Mouse (Mus musculus) erythroblast, adult 5-6 weeks (primary cell): ENCODE measurements around the gene Gck. TPM values are rescaled to one million over a fixed set of nuclear protein-coding genes. Genes with fewer than 3 reads are reported as not detected.

ENCODE experiments used
- ATAC-seq: replicated peaks from 2 replicates; pipeline ENCODE4 v1.8.0; 2016; ENCODE audit warnings: moderate number of reproducible peaks, mild to moderate bottlenecking, moderate TSS enrichment, inconsistent platforms; ENCODE audit not compliant: poor library complexity, low FRiP score, severe bottlenecking
- total RNA-seq, 2 experiments: library from RNA; stranded (forward) in 1 of 2; stranded (reverse) in 1 of 2; fragments of 150-400 nt in 1 of 2; fragments of 200-764, 138-1000 nt in 1 of 2; gene quantifications; 2 replicates each; pipeline versions ENCODE4 v1.2.3 to v1.2.4; 2015 to 2017; ENCODE audit warnings: low replicate concordance in 2 of 2

Gck gene
- total RNA-seq, 2 experiments from 2014 or later: not detected

DNA sequence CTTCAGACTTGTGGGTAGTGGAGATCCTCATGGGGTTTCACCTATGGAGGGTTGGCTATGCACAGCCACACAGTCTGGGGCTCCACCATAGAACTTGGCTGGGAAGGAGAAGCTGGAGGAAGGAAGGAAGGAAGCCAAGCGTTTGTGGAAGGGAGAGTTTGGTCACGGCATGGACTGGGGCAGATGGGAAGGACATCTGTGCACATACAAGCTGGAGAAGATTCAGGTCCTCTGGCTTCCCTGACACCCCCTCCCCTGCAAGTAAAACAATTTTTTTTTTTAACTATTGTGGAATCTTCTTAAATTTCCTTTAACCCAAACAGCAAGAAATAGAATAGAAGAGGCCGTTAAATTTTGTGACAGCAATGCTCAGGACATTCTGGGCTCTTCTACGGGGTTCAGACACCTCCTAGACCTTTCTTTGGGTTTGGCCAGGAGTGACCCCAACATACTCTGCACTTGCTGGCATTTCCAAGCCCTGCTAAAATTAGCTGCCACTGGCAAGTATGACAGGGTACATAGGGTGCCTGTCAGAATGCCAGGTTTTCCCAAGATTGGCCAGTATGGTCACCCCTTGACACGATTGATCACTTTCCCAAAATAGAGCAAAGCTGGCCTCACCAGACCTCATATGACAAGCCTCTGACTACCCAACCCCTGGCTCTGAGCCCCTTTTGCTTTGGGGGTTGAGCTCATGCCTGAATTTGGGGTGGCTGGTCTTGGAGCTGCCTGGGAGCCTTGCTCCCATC lies 34.3 kb downstream of the Gck start:
- no peak for ATAC-seq

DNA sequence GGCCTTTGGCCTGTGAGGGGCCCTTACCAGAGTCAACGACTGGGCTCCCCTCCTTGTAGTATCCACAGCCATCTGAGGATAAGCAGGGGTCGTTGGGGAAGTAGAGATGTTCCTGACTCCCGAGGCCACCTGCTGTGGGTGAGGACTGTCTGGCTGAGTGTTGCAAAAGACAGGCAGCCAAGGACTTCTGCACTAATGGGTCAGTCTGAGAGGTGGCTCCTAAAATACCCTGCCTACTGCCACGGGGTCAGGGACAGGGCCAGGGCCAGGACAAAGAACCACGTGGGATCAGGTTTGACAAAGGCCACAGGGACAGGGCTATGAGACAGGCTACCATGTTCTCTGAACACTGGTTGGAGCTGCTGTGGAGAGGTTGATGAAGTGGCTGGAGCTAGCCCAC lies 34.9 kb downstream of the Gck start:
- no peak for ATAC-seq

DNA sequence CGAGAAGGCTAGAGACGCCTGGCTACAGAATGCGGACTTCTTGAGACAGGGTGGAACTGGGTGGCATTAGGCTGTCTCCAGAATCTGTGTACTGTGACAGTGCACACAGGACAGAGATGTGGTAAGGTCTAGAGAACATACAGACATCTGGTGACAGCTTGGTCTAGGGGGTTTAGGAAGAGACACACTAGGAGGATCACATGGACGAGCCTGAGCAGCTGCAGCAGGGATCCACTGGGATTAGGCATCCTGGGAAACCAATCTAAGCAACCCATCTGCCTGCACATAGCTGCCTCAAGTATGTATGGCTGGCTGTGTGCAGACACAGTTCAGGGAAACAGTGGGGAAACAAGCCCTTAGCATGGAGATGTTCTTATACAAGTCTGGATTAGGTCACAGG lies 35.9 kb downstream of the Gck start:
- no peak for ATAC-seq

DNA sequence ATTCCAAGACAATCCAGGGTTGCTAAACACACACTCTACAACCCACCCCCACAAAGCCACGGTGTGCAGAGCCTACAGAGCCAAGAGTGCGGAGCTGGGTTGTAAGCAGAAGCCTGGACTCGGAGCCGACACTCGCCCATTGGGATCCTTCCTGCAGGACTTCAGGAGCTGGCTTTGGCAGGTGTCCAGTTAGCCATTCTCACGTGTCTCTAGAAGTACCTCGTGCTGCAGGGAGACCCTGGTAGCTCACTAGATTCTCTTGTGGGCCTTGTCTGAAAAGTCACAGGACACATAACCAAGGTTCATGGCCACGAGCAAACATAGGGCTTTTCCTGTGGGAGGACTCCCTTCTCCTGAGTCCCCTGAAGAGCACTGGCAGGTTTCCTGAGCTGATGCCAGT lies 36.6 kb downstream of the Gck start:
- ATAC-seq: no peak

DNA sequence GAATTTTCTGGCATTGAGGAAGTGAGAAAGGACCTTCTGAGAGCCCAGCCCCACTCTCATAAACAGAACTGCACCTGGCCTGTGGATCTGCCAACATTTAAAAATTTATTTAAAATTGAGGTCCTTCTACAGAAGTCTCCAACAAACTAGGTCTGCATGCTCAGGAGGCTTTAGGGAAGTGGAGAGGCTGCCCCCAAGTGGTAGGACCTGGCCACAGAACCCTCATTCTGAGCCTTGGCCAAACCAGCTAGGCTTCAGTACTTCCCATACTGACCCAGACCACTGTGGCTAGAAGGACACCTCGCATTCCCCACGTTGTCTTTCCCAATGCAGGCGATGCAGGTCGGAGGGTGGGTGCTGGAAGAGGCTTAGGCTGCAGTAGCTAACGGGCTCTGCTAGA lies 37.2 kb downstream of the Gck start:
- no peak for ATAC-seq

DNA sequence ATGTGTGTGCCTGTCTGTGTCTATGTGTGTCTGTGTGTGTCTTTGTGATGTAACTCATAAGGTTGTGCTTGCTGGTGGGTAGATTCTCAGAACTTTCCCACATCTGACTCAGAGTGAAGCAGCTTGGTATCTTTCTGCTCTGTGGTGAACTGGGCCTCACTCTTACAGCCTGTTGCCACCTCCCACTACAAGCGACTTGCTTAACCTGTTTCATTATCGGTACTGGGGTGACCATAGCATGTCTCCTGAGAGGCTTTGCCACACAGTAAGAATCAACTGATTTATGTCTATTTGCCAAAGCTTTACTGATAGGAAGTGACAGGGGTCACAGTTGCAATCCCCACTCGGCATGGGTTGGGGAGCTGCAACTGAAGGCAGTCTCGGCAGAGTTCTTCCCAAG lies 41.2 kb downstream of the Gck start:
- ATAC-seq: no peak

DNA sequence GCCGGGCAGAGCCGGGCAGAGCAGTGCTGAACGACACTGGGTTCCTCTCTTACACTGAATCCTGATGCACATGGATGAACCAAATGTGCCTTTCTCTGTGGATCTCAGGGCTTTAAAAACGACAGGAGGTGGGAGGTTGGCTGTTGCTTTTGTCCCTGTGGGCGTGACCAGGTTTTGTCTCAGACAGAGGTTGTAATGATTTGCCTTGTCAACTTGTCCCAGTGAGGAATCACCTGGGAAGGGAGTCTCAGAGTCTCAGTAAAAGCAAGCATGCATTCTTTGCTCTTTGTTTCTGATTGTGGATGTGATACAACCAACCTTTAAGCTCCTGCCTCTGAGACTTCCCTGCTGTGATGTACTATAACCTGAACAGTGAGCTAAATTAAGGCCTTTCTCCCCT lies 42.8 kb downstream of the Gck start:
- ATAC-seq: no peak

DNA sequence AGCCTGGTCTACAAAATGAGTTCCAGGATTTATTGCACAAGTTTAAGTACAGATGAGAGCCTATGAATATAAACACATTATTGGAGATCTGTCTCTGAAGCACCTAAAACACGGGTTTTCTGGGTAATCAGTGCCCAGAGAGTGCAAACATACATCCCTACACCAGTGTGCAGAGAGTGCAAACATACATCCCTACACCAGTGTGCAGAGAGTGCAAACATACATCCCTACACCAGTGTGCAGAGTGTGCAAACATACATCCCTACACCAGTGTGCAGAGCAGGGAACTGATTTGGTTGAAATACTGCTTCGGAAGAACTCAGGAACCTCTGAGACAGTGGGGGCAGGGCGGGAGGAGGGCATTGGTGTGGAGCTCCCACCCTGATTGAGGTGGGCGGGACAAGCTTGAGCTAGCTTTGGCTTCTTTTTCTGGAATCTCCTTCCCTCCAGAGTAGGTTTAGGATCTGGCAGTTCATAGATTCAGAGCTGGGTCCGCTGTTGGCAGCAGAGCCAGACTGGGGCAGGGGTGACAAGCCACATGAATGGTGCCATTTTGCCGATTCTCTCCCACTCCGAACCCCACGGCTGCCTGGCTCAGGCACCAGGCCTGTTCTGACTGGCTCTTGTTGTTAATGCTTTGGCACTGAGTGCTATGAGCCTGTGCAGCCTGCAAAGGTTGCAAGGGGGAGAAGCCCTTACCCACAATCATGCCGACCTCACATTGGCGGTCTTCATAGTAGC lies 43.9 kb downstream of the Gck start:
- ATAC-seq: no peak

DNA sequence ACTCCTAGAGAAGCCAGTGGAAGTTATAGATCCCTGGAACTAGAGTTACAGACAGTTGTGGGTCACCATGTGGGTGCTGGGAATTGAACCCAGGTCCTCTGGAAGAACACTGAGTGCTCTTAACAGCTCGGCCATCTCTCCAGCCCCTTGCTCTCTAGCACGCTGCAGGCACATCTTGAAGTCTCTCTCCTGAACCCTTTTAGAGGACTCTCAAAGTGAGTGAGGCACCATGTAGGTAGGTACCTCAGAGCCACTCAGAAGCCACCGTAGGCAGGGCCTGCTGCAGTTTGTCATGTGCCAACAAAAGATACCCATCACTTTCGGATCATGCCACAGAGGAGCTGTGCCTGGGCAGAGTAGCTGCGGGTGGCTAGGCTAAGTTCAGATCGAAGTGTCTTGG lies 45.0 kb downstream of the Gck start:
- no peak for ATAC-seq

DNA sequence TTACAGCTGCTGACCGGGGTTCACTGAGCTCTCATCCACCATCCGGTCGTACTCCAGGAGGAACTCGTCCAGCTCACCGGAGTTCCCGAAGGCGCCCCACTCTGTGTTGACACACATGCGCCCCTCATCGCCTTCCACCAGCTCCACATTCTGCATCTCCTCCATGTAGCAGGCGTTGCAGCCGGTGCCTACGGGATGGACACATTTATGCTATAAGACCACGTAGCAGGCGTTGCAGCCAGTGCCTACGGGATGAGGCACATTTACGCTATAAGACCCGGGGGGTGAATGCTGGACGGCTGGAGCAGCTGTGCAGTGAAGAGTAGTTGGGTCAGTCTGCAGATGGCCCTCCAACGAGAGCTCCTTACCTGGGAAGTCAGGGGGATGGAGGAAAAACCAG lies 45.5 kb downstream of the Gck start:
- ATAC-seq: no peak

DNA sequence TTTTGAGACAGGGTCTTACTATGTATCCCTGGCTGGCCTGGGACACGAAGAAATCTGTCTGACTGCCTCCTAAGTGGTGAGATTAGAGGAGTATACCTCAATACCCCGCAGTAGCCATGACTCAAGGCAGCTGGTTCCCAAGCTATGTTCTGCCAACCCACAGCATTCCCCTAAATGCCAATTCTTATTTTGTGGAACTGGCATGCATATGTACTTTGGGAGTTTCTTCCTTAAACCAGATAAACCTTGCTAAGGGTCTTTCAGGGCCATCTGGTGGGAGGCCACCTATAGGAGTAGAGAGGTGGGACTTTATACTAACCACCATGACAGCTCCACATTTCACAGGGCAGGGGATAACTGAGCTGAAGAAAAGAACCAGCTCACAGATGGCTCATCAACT lies 46.0 kb downstream of the Gck start:
- no peak for ATAC-seq

DNA sequence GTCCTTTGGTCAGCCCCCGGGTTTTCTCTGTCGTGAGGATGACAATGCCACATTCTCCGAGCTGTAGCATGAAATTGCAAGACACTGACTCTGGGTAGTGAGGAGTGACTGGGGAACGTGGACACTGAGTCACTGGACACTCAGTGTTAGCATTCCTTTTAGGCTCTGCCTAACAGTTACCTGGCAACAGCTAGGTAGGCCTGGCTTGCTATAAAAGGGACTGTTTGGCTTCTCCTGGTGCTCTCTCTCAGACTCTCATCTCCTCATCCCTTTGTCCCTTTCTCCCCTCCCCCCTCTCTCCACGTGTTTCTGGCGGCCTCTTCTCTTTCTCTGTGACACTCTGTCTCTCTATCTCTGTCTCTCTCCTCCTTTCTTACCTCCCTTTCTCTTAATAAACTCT lies 47.5 kb downstream of the Gck start:
- no peak for ATAC-seq

DNA sequence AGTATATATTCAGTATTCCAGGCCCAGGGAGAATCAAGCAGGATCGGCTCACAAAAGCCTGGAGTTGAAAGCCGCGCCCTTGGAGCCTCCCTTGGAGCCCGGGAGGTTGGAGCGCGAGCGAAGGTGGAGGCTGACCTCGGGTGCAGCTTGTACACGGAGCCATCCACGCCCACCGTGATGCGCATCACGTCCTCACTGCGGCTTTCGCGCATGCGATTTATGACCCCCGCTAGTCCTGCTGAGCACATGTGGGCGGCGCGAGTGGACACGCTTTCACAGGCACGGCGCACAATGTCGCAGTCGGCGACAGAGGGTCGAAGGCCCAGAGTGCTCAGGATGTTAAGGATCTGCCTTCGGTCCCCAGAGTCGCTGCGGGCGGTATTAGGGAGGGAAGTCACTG lies 47.9 kb downstream of the Gck start:
- ATAC-seq: no peak

DNA sequence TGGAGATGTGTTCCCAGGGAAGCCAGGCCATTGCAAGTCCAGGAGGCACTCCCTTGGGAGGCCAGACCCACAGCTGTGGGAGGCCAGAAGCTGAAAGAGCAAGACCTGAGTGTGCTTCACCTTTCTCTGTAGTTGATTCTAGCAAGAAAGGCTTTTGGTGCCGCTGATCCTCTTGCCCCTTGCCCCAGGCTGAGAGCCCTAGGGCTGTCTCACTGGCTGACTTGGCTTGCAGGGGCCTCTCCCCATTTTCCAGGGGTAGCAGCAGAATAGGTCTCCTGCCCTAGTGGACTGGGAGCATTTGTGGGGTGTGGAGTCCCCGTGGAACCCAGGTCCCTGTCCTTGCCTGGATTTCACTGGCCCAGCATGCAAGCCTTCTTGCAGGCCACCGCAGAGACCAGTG lies 48.6 kb downstream of the Gck start:
- ATAC-seq: no peak

DNA sequence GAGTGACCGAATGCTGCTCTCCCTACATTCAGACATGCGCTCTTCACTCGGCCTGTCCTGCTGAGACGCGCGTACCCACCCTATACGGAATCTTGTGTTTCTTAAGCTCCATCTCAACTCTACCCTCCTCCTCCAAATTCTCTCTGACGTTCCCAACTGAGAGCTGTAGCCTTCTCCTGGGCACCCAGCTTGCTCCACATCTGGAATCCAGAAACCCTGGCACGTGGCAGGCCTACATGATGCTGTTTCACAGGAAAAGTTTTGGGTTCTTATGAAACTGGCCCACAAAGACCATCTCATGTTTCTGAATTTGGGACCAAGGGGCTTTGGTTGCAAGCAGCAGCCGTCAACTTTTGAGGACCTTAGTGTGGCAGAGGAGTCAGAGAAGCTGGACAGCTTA lies 50.6 kb downstream of the Gck start:
- no peak for ATAC-seq

DNA sequence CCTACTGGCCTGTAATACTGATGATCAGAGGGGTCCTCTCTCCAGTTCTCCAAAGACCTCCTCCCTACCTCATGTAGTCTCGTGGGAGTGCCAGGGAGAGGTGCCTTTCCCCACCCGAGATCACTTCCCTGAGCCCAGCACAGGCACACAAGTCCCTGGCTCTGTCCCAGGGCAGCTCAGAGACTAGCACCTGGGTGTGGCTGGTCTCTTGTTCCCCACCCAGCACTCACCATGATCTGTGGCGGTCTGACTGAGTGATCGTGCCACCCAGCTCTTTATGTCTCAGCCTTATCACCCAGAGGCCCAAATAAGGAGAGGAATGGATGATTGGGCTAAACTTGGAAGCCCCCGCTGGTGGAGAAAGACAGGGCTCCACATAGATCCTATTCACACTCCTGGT lies 51.4 kb downstream of the Gck start, which contains the start of gene Myl7:
Gene Myl7 (minus strand): TSS at position 252 of the 400 bp plus-strand sequence.
- ATAC-seq: no peak

DNA sequence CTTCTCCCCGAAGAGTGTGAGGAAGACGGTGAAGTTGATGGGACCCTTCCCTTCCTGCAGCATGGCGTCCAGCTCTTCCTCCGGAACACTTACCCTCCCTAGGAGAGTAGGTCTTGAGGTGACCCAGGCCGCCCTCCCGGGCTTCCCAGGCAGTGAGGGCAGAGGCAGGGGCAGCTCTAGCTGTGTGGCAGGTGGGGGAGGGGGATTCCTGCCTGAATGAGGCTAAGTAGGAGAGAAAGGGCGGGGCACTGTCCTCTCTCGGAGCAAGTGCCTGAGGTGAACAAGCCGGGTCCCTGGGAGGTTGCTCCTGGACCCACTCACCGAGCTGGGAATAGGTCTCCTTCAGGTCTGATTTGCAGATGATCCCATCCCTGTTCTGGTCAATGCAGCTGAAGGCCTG lies 52.0 kb downstream of the Gck start:
- no peak for ATAC-seq

DNA sequence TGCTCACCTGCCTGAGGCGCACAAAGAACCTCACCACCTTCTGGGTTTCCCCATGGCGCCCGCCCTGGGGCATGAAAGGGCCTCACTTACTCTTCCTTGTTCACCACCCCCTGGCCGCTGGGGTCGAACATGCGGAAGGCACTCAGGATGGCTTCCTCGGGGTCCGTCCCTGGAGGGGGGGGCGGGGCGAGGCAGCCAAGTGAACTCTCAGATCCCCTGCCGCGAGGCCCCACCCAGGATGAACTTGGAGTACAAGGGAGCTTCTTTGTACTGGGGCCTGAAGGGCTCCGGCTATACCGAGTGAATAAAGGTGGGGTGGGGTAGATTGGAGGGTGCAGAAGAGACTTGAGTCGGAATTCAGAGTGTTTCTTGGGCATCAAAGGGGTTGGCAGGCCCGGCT lies 52.7 kb downstream of the Gck start:
- ATAC-seq: no peak

DNA sequence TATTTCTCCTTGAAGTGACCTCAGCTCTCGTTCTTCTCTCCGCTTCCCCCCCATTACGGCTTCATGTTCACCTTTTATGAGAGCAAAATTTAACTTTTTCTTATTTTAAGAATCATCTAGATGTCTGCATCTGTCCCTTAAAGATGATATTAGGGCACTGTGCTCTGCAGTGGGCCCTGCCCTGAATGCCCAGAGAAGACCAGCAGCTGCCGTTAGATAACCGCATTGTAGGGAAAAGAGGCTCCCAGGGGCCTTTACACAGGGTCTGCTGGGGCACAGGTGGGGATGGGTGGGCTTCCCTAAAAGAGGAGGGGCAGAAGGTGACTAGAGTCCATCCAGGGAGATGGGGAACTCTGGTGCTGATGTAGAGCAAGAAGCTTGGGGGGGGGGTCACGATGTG lies 56.1 kb downstream of the Gck start:
- no peak for ATAC-seq

DNA sequence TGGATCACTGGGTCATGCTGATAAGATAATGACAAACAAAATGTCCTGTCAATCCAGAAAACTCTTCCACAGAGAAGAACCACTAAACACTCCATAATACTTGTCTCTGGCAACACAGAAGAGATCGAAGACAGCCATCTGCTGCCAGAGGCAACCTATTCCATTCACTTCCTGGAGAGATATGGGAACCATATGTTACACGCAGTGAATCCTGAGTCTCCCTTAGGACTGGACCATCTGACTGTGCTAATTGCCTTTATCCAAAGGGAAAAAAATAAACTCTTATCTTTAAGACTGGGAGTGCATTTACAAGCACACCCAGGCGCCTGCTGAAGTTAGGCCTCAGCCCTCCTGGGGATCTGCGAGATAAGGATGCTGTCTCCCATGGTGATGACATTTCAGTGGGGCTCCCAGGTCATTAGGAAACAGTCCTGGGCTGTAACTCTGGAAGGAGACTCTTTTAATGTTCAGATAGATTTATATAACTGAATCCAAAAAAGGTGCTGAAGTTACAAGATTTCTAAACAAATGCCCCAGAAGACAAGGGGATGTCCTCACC lies 57.0 kb downstream of the Gck start:
- ATAC-seq: no peak

DNA sequence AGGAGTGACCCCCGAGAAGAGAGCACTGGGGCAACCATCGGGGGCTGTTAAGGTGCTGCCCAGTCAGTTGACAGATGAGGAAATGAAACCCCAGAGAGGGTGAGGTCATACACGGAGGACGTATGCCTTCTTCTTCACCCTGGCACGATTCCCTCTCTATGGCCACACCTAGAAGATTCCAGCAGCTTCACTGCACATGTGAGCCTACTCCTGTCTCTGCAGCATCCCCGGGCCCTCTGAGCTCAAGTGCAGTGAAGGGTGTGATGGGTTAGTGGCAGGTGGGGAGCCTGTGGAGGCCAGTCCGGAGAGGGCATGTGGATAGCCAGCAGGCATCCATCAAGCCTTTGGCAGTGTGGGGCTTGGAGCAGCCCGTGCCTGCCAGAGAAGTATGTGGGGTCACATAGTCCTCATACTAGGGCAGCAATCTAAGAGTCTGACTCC lies 57.7 kb downstream of the Gck start:
- ATAC-seq: no peak
